Mouse (Mus musculus): Measurements from ENCODE around the gene Usp29. TPM values are rescaled to one million over a fixed set of nuclear protein-coding genes. Genes with fewer than 3 reads are reported as not detected.

The Usp29 gene
- polyA plus RNA-seq, 1 experiment from 2014 or later = 22.2 TPM

GRCm38 (mm10) chr7:6810556-6810955, 80.2 kb downstream of the Usp29 start:
- Histone ChIP-seq H3K4me2 (ENCODE audit: low read depth, severe bottlenecking) (no peak overlapping the region), H3K36me3 (ENCODE audit: control insufficient read depth, insufficient read depth, low read length) (no peaks in the 10 kb centered on the region), H3K4me1 (ENCODE audit: control insufficient read depth, insufficient read depth, low read length) (peaks cover 3% of the 10 kb centered on the region; the same call in 1 of the 2 replicates), H3K9ac (ENCODE audit: low read length) (no peak overlapping the region), H3K9me3 (ENCODE audit: control insufficient read depth, low read length) (no peaks in the 10 kb centered on the region), H3K4me3 (ENCODE audit: low read depth, low read length) (no peak overlapping the region), H3K27me3 (ENCODE audit: control insufficient read depth, insufficient read depth, low read length) (no peaks in the 10 kb centered on the region), H3K27ac (replicated peaks; ENCODE audit: low read depth, low read length) (no peak overlapping the region)
- no peak for ATAC-seq (ENCODE audit: insufficient number of reproducible peaks, low FRiP score, low TSS enrichment, low read depth)
- peak; percentile 46 for DNase-seq (ENCODE audit: low spot score)
- 63% methylated on average over 3 of the region's 3 CpGs for WGBS

GRCm38 (mm10) chr7:6814971-6815370, 84.6 kb downstream of the Usp29 start:
- Histone ChIP-seq H3K27me3 (ENCODE audit: control insufficient read depth, insufficient read depth, low read length) (no peaks in the 10 kb centered on the region), H3K4me1 (ENCODE audit: control insufficient read depth, insufficient read depth, low read length) (peaks cover 3% of the 10 kb centered on the region; the same call in 1 of the 2 replicates), H3K4me3 (ENCODE audit: low read depth, low read length) (no peak overlapping the region), H3K27ac (replicated peaks; ENCODE audit: low read depth, low read length) (no peak overlapping the region; the same call in 1 of the 2 replicates), H3K9ac (ENCODE audit: low read length) (no peak overlapping the region), H3K9me3 (ENCODE audit: control insufficient read depth, low read length) (no peaks in the 10 kb centered on the region), H3K36me3 (ENCODE audit: control insufficient read depth, insufficient read depth, low read length) (no peaks in the 10 kb centered on the region), H3K4me2 (ENCODE audit: low read depth, severe bottlenecking) (no peak overlapping the region)
- WGBS = 21% methylated on average over 8 of the region's 8 CpGs
- ATAC-seq (ENCODE audit: insufficient number of reproducible peaks, low FRiP score, low TSS enrichment, low read depth) (no peak), DNase-seq (ENCODE audit: low spot score) (peak; percentile 46)

- Histone ChIP-seq H3K27ac (replicated peaks; ENCODE audit: low read depth, low read length) (no peak overlapping the region), H3K4me3 (ENCODE audit: low read depth, low read length) (no peak overlapping the region), H3K4me1 (ENCODE audit: control insufficient read depth, insufficient read depth, low read length) (no peaks in the 10 kb centered on the region), H3K27me3 (ENCODE audit: control insufficient read depth, insufficient read depth, low read length) (no peaks in the 10 kb centered on the region), H3K9ac (ENCODE audit: low read length) (no peak overlapping the region), H3K9me3 (ENCODE audit: control insufficient read depth, low read length) (no peaks in the 10 kb centered on the region; the same call in 1 of the 2 replicates), H3K4me2 (ENCODE audit: low read depth, severe bottlenecking) (no peak overlapping the region), H3K36me3 (ENCODE audit: control insufficient read depth, insufficient read depth, low read length) (no peaks in the 10 kb centered on the region)
- ATAC-seq (ENCODE audit: insufficient number of reproducible peaks, low FRiP score, low TSS enrichment, low read depth) = no peak
- WGBS = 95% methylated on average over 5 of the region's 5 CpGs
- no peak for DNase-seq (ENCODE audit: low spot score)
These were observed 86.5 kb downstream of the Usp29 start for GRCm38 (mm10) chr7:6816706-6817376.

GRCm38 (mm10) chr7:6820296-6820695, 89.9 kb downstream of the Usp29 start:
- 73% methylated on average over 6 of the region's 6 CpGs for WGBS
- DNase-seq (ENCODE audit: low spot score) = no peak
- no peak for ATAC-seq (ENCODE audit: insufficient number of reproducible peaks, low FRiP score, low TSS enrichment, low read depth)

GRCm38 (mm10) chr7:6822633-6823032, 92.3 kb downstream of the Usp29 start:
- WGBS = 48% methylated on average over 4 of the region's 4 CpGs
- no peak for DNase-seq (ENCODE audit: low spot score)
- no peaks in the 10 kb centered on the region; the same call in 1 of the 2 replicates for H3K9me3 ChIP-seq (ENCODE audit: control insufficient read depth, low read length)
- no peaks in the 10 kb centered on the region for H3K27me3 ChIP-seq (ENCODE audit: control insufficient read depth, insufficient read depth, low read length)
- H3K4me3 ChIP-seq (ENCODE audit: low read depth, low read length) = no peak overlapping the region
- H3K27ac ChIP-seq (replicated peaks; ENCODE audit: low read depth, low read length) = no peak overlapping the region; the same call in 1 of the 2 replicates
- H3K4me1 ChIP-seq (ENCODE audit: control insufficient read depth, insufficient read depth, low read length) = peaks cover 5% of the 10 kb centered on the region; the same call in 1 of the 2 replicates
- ATAC-seq (ENCODE audit: insufficient number of reproducible peaks, low FRiP score, low TSS enrichment, low read depth) = no peak
- no peak overlapping the region for H3K9ac ChIP-seq (ENCODE audit: low read length)
- no peak overlapping the region for H3K4me2 ChIP-seq (ENCODE audit: low read depth, severe bottlenecking)
- H3K36me3 ChIP-seq (ENCODE audit: control insufficient read depth, insufficient read depth, low read length) = no peaks in the 10 kb centered on the region

More at GRCm38 (mm10) chr7:6820296-6820695, 89.9 kb downstream of the Usp29 start:
- peaks cover 5% of the 10 kb centered on the region; the same call in 1 of the 2 replicates for H3K4me1 ChIP-seq (ENCODE audit: control insufficient read depth, insufficient read depth, low read length)
- no peak overlapping the region for H3K4me3 ChIP-seq (ENCODE audit: low read depth, low read length)
- no peak overlapping the region for H3K9ac ChIP-seq (ENCODE audit: low read length)
- H3K4me2 ChIP-seq (ENCODE audit: low read depth, severe bottlenecking) = no peak overlapping the region
- no peaks in the 10 kb centered on the region for H3K36me3 ChIP-seq (ENCODE audit: control insufficient read depth, insufficient read depth, low read length)
- no peaks in the 10 kb centered on the region for H3K27me3 ChIP-seq (ENCODE audit: control insufficient read depth, insufficient read depth, low read length)
- no peaks in the 10 kb centered on the region; the same call in 1 of the 2 replicates for H3K9me3 ChIP-seq (ENCODE audit: control insufficient read depth, low read length)
- no peak overlapping the region for H3K27ac ChIP-seq (replicated peaks; ENCODE audit: low read depth, low read length)

GRCm38 (mm10) chr7:6823673-6824072, 93.3 kb downstream of the Usp29 start:
- H3K4me2 ChIP-seq (ENCODE audit: low read depth, severe bottlenecking) = no peak overlapping the region
- no peaks in the 10 kb centered on the region for H3K36me3 ChIP-seq (ENCODE audit: control insufficient read depth, insufficient read depth, low read length)
- H3K27ac ChIP-seq (replicated peaks; ENCODE audit: low read depth, low read length) = 0 out of 2 replicates have a peak overlapping the region, but pooled peaks have one; percentile 18
- peaks cover 5% of the 10 kb centered on the region; the same call in 1 of the 2 replicates for H3K4me1 ChIP-seq (ENCODE audit: control insufficient read depth, insufficient read depth, low read length)
- H3K27me3 ChIP-seq (ENCODE audit: control insufficient read depth, insufficient read depth, low read length) = no peaks in the 10 kb centered on the region
- no peak for DNase-seq (ENCODE audit: low spot score)
- no peak overlapping the region for H3K4me3 ChIP-seq (ENCODE audit: low read depth, low read length)
- no peaks in the 10 kb centered on the region; the same call in 1 of the 2 replicates for H3K9me3 ChIP-seq (ENCODE audit: control insufficient read depth, low read length)
- H3K9ac ChIP-seq (ENCODE audit: low read length) = no peak overlapping the region
- 0 out of 2 replicates have a peak, but pooled peaks have one; percentile 62 for ATAC-seq (ENCODE audit: insufficient number of reproducible peaks, low FRiP score, low TSS enrichment, low read depth)
- 66% methylated on average over 2 of the region's 2 CpGs for WGBS

- H3K9me3 ChIP-seq (ENCODE audit: control insufficient read depth, low read length) = no peaks in the 10 kb centered on the region
- no peak overlapping the region for H3K9ac ChIP-seq (ENCODE audit: low read length)
- H3K36me3 ChIP-seq (ENCODE audit: control insufficient read depth, insufficient read depth, low read length) = no peaks in the 10 kb centered on the region
- H3K4me1 ChIP-seq (ENCODE audit: control insufficient read depth, insufficient read depth, low read length) = peaks cover 5% of the 10 kb centered on the region; the same call in 1 of the 2 replicates
- 81% methylated on average over 11 of the region's 11 CpGs for WGBS
- H3K27ac ChIP-seq (replicated peaks; ENCODE audit: low read depth, low read length) = no peak overlapping the region
- ATAC-seq (ENCODE audit: insufficient number of reproducible peaks, low FRiP score, low TSS enrichment, low read depth) (no peak), DNase-seq (ENCODE audit: low spot score) (no peak)
- H3K4me3 ChIP-seq (ENCODE audit: low read depth, low read length) = no peak overlapping the region
- H3K4me2 ChIP-seq (ENCODE audit: low read depth, severe bottlenecking) = no peak overlapping the region
- no peaks in the 10 kb centered on the region for H3K27me3 ChIP-seq (ENCODE audit: control insufficient read depth, insufficient read depth, low read length)
These were observed 95.7 kb downstream of the Usp29 start for GRCm38 (mm10) chr7:6825966-6826647.

GRCm38 (mm10) chr7:6829148-6829547, 98.8 kb downstream of the Usp29 start:
- Histone ChIP-seq H3K9ac (ENCODE audit: low read length) (no peak overlapping the region), H3K4me1 (ENCODE audit: control insufficient read depth, insufficient read depth, low read length) (0 out of 2 replicates have a peak, but pooled peaks cover 3% of the 10 kb centered on the region), H3K9me3 (ENCODE audit: control insufficient read depth, low read length) (no peaks in the 10 kb centered on the region), H3K27me3 (ENCODE audit: control insufficient read depth, insufficient read depth, low read length) (no peaks in the 10 kb centered on the region), H3K4me2 (ENCODE audit: low read depth, severe bottlenecking) (no peak overlapping the region), H3K27ac (replicated peaks; ENCODE audit: low read depth, low read length) (no peak overlapping the region), H3K4me3 (ENCODE audit: low read depth, low read length) (no peak overlapping the region), H3K36me3 (ENCODE audit: control insufficient read depth, insufficient read depth, low read length) (no peaks in the 10 kb centered on the region)
- 25% methylated on average over 2 of the region's 2 CpGs for WGBS
- no peak for ATAC-seq (ENCODE audit: insufficient number of reproducible peaks, low FRiP score, low TSS enrichment, low read depth)
- DNase-seq (ENCODE audit: low spot score) = no peak

Data from limb, embryonic 11.5 days (tissue).